Mouse (Mus musculus) thymus, postnatal 4 days (tissue): ENCODE data around the gene Chrdl2.
A peak's percentile ranks its signal among the peaks of the same experiment; 100 is the strongest.
"Not testable (repeated sequence)": the region's sequence is repeated elsewhere in the genome, so short reads cannot be mapped to it uniquely, and the experiment has no call there.

ENCODE experiments used
- DNase-seq: peaks from one replicate; pipeline ENCODE4 v3.0.0; 2021

The Chrdl2 gene

DNA sequence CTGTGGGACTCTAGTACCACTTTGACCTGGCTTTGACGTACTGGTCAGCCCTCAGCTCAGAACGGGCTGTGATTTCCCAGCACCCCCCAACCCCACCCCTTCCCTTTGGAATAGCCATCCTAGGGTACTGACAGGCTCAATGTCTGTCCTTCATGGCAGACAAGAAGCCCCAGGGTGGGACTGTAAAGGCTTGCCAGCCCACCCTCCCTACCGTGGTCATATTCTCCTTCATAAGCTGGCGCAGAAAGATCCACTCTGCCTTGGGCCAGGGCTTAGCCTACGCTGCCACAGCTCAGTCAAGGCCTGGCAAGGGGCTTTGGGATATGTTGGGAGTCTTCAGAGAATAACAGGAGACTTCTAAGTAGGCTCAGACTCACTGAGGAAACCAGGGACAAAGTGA is 37.1 kb downstream of the Chrdl2 start:
- DNase-seq = no peak

DNA sequence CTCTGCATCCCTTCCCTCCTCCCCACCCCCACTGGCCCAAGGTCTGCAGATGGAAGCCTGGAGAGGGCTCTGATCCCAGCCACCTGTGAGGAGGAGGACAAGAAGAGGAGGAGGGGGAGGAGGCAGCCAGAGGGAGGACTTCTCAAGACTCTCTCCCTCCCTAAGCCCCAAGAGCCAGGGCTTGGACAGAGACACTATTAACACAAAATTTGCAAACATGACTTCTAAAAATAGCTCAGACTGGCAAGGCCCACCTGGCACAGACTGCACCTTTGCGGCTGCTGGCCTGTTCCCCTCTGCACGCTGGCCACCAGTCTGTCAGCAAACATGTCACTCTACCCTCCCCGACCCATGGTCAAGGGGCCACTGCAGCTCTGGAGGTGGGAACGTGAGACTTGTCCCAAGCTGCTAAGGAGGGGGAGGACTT is 37.6 kb downstream of the Chrdl2 start:
- no peak for DNase-seq

DNA sequence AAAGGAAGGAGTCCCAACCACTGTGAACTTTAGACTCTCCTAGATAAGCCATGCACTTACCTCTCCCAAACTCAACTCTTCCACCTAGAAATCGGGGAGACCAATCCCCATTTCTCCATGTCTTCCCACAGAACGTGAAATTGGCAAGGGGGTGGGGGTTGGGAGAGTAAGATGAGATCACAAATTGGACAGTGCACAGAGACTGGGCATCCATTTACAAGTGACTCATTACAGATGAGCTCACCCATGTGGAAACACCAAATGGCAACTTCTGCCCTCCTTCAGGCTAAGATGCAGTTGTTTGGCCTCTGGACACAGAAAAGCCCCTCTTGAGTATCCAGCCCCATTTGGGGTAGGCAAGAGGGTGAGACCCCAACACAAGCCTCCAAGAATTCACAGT is 40.5 kb downstream of the Chrdl2 start:
- DNase-seq = no peak

DNA sequence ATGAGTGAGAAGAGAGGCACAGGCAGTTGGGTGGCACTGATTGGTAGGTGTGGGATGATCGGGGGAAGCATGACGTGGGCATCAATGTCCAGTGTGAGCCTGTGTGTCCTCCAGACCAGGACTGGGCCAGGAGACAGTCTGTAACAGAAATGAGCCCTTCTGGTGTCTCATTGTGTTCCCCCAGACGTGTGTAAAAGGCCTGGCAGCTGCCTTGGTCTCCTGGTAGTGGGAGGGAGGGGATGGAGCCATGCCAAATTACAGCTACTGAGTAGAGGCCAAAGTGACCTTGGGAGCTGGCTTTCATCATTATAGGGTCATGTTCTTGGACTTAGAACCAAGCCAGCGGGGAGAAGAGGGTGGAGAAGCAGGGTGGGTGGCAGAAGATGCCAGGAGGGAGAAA is 45.9 kb downstream of the Chrdl2 start:
- peak; percentile 1 for DNase-seq

DNA sequence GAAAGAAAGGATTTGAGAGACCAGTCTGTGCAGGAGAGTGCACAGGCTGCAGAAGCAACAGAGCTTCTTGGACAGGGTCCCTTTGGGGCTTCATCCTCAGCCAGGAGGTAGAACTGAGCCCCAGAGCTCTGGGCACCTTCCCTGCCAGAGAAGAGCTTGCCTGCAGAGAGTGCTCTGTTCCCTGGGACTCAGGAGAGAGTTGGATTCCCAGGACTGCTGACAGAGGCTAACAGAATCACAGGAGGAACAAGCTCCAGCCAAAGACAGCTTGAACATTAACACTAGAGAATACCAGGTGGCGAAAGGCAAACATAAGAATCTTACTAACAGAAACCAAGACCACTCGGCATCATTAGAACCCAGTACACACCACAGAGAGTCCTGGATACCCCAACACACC is 47.0 kb downstream of the Chrdl2 start:
- not testable (repeated sequence) for DNase-seq

DNA sequence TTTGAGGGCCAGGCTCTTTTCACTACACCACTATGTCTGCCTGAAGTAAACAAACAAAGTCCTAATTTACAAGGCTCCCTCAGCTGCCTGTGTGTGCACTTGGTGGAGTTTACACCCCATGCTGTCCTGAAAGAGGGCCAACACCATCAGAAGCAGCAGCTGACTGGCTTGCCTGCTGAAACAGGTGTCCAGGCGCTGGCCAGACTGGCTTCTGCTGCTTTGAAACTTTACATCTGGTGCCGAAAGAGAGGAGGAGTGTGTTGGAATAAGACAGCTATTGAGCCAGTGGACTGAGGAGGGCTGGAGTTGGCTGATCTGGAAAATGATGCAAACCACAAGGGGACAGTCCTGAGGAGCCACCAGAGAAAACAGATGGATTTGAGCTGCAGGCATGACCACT is 68.0 kb downstream of the Chrdl2 start:
- no peak for DNase-seq

DNA sequence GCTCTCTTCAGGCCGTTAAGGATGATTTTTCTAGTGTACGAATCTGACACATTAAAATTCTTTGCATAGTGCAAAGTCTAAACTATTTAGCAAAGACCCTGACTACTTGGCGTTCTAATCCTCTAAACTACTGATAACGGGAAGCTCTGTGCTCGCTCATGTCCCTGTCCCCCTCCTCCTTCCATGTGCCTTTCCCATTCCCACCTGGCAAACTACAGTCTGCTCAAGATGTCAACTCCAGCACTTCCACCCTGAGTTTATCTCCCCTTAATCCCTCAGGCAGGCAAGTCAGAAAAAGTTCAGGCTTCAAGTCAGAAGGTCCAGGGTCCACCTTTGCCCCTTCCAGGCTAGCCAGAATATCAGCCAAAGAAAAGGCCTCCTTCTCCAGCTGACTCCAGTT is 70.3 kb downstream of the Chrdl2 start:
- no peak for DNase-seq

DNA sequence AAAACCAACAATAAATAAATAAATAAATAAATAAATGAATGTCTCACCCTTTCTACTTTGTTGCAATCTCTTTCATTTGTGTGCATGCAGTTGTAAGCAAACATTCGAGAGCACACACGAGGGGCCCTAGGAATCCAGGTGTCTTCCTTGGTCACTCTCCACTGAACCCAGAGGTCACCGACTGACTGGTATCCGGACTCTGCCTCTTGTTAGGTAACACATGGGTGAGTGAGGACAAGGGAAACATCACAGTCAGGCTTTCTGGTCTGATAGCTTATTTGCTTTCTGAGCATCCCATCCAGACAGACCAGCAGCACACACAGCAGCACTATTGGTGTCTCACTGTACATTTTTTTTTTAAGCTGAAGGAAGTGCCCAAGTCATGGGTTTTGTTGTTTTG is 71.1 kb downstream of the Chrdl2 start:
- DNase-seq = no peak

DNA sequence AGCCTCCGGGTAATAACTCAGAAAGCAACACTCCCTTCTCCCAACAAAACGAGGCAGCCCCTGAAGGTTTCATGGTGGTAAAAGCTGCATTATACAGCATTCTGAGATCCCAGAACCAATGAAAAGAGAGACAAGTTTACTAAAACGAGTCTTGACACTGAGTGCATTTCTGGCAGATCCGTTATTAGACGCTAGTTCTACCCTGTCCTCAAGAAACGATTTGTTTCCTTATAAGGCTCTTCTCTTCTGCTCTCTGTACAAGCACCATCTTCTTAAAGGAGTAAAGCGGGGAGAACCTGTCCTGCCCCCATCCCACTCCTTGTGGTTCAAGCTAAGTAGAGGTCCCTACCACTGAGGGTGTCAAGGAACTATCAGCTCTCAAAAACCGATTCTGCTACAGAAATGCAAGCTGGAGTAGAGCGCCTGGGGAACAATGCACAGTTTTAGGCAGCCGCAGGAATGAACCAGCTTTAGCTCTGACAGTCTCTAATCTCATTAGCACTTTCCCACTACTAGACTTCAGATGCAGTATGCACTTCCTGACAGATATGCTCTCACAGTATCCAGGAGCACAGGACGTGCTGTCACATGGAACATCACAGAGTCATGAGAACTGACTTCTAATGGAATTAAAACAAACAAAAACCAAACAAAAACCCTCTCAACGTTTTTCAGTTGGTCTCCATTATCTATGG is 74.3 kb downstream of the Chrdl2 start:
- no peak for DNase-seq

DNA sequence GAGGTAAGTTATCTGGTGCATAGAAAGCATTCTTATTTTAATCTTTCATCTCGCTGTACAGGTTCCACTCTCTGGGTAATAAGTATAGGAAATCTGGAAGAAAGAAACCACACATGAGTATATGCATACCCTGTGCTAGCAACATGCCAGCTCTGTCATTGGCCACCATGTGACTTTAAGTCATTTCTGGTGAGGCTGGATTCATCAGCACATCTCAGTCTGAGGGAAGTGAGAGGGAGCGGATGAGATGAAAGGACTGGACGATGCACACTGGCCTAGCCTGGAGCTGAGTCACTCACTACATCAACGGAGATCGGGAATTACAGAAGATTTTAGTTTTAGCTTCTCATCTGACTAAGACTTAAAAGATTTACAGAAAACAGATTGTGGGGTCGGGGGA is 76.9 kb downstream of the Chrdl2 start:
- DNase-seq = no peak

DNA sequence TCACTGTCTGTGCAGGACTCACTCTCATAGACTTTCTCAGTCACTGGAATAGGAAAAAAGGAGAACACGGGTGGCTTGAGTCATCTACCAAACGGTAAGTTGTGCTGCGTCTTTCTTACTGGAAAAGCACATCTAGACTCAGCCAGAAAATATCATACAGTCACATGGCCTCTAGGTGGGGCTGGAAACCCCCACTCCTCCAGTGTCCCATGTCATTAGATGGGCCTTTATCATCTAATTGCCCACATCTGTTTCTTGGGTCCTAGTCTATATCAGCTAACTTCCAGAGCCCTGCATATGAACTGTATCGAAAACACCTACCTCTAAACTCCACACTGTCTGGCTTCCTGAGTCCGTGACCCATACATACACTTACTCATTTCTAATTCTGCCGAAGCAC is 77.8 kb downstream of the Chrdl2 start:
- DNase-seq = peak; percentile 10
